Mouse (Mus musculus): Measurements from ENCODE around the gene Smpd4.

- TF ChIP-seq TAL1 (conservative IDR thresholded peaks at IDR 0.05; ENCODE audit: low read depth, low read length) (no peak), GATA1 (IDR thresholded peaks at IDR 0.05; ENCODE audit: borderline replicate concordance, low read length) (no peak)
Measured at GRCm38 (mm10) chr16:17636904-17637303, 17.8 kb downstream of the Smpd4 start.
